Mouse (Mus musculus) heart, adult 8-10 months (tissue): ENCODE measurements around the gene Gm9887. TPM values are rescaled to one million over a fixed set of nuclear protein-coding genes. Genes with fewer than 3 reads are reported as not detected.

Experiments
- DNase-seq: peaks from one replicate; pipeline ENCODE4 v3.0.0; 2022; ENCODE audit warnings: low spot score
- total RNA-seq, 4 experiments: library from RNA; stranded (reverse); gene quantifications; 2 replicates each; pipeline ENCODE4 v1.2.4; 2022

The Gm9887 gene
- total RNA-seq, result 1 to 10 TPM in 1 of 4 experiments, under 1 TPM in 3; 0.63 to 1.3 (median 0.77) TPM

DNA sequence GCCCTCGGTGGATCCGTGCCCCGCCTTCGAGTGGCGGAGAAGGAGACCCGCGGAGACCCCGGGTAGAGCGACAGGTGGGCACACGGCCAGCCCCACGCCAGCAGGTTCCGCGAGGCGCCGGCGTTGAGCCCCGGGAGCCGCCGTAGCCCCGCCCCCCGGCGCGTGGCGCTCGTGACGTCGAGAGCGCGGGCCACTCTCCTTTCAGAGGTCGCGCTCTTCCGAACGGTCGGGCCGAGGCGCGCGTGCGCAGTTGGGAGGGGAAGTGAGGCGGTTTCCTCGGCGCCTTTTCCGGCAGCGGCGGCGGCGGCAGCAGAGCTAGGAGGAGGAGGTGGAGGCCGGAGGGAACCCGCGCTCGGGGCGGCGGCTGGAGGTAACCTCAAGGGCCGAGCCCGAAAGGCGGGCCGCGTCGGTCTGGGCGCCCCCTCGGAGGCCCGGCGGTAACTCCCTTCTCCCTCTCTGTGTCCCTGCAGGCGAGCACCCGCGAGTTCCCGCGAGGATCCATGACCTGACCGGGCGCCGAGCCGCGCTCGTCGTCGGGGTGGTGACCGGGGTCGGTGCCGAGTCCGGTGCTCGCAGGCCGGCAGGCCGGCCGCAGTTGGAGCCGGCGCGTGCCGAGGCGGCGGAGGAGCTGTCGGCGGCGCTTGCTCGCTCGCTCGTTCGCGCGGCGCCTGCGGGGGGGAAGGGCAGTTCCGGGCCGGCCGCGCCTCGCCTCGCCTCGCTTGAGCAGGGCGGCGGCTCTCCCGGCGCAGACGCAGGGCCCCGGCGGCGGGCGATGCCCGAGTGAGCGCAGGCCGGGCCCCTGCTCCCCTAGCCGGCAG lies at the start of gene Gm9887, which contains the start of gene Arf6:
Gene Gm9887, minus strand, starts transcription at position 605 of the 818 bp plus-strand sequence.
Gene Arf6, plus strand, starts transcription at position 297 of the 818 bp plus-strand sequence.
- peak; percentile 96 for DNase-seq

DNA sequence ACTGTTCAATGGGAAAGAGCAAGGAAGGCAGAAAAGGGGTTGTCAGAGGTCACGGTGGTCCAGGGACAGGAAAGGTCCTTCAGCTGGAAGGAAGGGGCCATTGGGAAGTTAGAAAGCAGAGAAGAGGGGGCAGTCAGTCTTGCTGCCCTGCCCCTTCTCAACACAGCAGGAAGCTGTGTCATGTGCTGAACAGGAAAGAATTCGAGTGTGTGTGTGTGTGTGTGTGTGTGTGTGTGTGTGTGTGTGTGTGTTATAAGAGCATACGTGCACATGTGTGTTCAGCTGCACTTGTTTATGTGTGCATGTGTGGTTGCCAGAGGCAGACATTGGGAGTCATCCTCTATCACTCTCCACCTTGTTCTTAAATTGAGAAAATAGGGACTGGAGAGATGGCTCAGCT lies 48.5 kb upstream of the Gm9887 start:
- DNase-seq, result no peak

DNA sequence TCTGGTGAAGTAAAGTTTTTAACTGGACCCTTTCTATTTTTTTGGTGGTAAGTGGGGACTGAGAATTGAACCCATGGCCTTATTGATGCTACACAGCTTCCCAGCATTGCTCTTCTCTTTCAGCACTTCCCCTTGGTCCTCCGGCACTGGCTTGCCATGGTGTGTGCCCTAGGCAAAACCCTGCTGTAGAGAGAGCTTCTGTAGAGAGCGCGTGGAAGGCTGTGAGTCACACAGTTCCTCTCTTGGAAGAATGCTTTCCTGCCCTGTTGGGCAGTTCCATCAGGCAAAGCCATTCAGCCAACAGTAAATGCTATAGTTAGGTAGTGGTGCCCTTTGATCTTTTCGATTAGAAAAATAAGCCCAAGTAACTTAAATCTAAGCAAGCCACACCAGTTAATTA lies 47.3 kb upstream of the Gm9887 start:
- no peak for DNase-seq

GRCm38 (mm10) chr12:69419017-69419605 lies 46.9 kb upstream of the Gm9887 start:
- no peak for DNase-seq

GRCm38 (mm10) chr12:69418606-69419005 lies 46.3 kb upstream of the Gm9887 start:
- no peak for DNase-seq

- no peak for DNase-seq
These were observed 45.5 kb upstream of the Gm9887 start for GRCm38 (mm10) chr12:69417701-69418291.

DNA sequence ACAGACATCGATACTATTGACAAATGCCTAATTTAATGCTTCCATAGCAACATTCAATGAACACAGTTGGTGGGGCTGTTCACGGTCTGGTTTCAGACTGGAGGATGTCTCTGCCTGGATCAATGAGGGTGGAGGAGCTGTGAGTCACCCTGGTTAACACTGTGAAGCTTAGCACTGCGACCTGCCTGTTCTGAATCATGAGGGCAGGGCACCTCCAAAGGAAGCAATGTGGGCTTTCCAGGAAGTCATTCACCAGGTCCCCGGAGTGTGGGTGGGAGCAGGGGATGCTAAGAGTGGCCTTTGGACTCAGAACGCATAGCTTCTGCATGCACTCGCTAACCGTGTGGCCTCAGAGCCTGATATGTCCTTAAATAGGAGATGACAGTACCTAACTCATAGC lies 44.5 kb upstream of the Gm9887 start:
- no peak for DNase-seq

GRCm38 (mm10) chr12:69414826-69415572 lies 42.7 kb upstream of the Gm9887 start:
- DNase-seq, result no peak

GRCm38 (mm10) chr12:69413303-69413702 lies 41.0 kb upstream of the Gm9887 start:
- DNase-seq, result no peak

- no peak for DNase-seq
These were observed 39.7 kb upstream of the Gm9887 start for GRCm38 (mm10) chr12:69411936-69412335.

- no peak for DNase-seq
These were observed 38.5 kb upstream of the Gm9887 start for GRCm38 (mm10) chr12:69410767-69411166.

DNA sequence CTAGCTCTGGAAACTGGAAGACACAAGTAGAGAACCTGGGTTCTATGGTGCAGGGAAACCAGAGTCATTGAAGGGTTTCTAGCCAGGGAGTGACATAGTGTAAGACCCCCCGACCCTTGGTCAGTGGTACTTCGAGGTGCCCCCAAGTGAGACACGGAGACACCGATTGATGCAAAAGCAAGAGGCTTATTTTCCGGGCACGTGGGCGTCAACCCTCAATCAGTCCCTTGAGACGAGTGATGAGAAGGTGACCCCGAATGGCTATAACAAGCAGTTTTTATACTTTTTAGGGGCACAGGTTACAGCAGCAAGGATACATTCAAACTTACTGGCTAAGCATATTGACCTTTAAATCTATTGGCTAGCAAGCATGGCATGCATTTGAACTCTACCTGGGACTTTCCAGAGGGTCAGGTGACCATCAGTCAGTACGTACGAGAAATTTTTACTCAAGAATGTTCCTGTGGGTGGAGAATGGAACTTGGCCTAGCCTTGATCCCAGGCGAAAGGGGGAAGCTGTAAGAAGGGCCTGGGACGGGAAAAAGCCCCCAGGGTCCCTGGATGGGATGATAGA lies 30.4 kb upstream of the Gm9887 start:
- DNase-seq, result no peak

DNA sequence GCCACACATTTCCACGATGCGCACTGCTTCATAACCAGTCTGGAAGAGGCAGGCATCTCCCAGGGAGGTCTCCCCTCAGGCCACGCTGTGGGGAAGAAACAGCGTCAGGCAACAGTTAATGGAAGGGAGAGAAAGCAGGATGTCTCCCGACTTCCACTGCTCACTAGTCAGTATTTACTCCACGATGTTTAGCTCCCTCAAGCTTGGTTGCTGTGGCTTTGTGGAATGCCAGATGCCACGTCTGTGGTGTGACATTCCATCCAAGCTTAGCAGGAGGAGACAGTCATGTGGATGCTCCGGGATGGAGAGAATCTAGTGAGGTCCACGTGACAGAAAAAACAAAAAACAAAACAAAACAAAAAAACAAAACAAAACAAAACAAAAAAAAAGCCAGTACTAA lies 29.8 kb upstream of the Gm9887 start:
- DNase-seq, result no peak

- DNase-seq, result peak; percentile 36
These were observed 28.6 kb upstream of the Gm9887 start for GRCm38 (mm10) chr12:69400871-69401286.

GRCm38 (mm10) chr12:69400367-69400766 lies 28.1 kb upstream of the Gm9887 start:
- no peak for DNase-seq

DNA sequence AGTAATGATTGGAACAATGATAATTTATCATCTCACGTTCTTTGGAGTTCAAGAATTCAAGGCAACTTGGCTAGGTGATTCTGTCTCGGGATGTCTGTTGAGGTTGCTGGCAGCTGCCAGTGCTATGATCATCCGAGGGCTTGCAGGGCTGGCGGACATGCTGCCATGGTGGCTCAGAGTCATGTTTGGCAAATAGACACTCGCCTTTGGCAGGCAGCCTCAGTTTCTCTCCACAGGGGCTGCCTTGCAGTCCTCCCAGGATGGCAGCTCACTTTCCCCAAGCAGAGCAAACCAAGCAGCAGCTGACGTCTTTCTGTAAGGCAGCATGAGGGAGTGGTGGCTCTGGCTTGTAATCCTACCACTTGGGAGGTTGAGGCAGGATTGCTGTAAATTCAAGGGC lies 22.2 kb upstream of the Gm9887 start:
- DNase-seq, result no peak

GRCm38 (mm10) chr12:69393076-69393475 lies 20.8 kb upstream of the Gm9887 start:
- DNase-seq, result no peak

- no peak for DNase-seq
These were observed 17.9 kb upstream of the Gm9887 start for GRCm38 (mm10) chr12:69390000-69390698.

DNA sequence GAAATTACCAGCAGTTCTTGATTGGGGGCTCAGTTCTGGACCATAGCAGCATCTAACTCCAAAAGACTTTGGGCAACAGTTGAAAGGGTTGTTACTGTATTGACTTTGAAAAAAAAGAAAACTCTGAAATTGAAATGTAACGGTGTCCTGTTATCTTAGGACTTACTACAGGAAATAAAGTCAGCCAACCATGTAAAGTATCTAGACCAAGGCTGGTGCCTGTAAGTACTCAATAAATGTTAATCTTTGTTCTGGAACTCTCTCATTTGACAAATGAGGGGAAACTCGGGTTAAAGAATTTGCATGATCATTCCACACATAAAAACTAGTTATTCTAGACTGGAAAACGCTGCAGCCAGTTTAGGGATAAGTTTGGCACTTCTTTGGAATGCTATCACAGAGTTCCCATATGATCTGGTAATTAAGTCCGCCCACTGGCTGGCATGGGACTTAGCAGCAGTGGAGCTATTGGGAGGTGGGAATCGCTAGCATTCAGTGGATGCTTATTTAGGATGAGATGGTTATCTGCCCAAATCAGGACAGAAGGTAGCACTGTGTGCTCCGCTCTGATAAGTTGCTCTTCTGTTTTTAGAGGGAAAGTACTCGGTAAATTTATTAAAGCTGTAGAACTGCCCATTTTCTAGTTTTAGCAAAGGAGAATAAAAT lies 17.1 kb upstream of the Gm9887 start:
- no peak for DNase-seq

DNA sequence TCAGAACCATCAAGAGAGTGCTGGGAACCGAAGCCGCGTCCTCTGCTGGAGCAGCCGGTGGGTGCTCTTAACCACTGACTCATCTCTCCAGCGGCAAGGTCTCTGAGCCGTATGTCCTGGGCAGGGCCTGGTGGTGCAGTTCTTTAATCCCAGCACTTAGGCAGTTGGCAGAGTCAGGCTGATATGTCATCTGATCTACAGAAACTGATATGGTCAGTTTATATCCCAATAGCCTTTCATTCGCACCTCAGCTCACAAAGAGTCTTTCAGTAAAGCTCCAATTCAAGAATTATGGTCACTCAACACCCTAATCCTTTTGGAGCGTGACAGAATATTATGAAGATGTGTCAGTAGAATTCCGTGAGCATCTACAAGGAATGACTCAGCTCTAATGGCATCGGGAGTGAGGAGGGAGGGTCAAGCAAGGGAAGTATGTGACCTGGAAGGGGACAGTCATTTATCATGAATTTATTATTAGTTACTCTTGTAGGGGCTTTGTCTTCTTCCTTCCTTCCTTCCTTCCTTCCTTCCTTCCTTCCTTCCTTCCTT lies 16.1 kb upstream of the Gm9887 start:
- DNase-seq, result no peak
